Mouse (Mus musculus) heart, embryonic 14.5 days (tissue): ENCODE results near the gene Rpa2. TPM values are rescaled to one million over a fixed set of nuclear protein-coding genes. Genes with fewer than 3 reads are reported as not detected.
"Not testable (repeated sequence)": the region's sequence is repeated elsewhere in the genome, so short reads cannot be mapped to it uniquely, and the experiment has no call there.

Experiments
- ATAC-seq: fragments of 200-750 bp; cut with Nextera tagmentation; 2 replicates; pipeline ENCODE4 v1.8.0; 2017; ENCODE audit warnings: low read depth, moderate TSS enrichment; ENCODE audit not compliant: insufficient number of reproducible peaks, insufficient read depth, low FRiP score
- H3K27ac ChIP-seq, 2 experiments: fragments of 200-500 bp in 1 of 2; fragments of 300-500 bp in 1 of 2; sonication (generic) in 1 of 2; replicated peaks in 1 of 2; 2 replicates each; pipeline ENCODE4 v1.5.1; 2012 to 2014; ENCODE audit warnings: low read depth in 2 of 2, low read length in 2 of 2, control low read depth in 1 of 2, mild to moderate bottlenecking in 1 of 2, mixed read lengths in 1 of 2; ENCODE audit not compliant: control insufficient read depth in 1 of 2, insufficient read depth in 1 of 2
- H3K27me3 ChIP-seq: fragments of 300-500 bp; sonication (generic); 2 replicates; pipeline ENCODE4 v1.6.1; 2014; ENCODE audit warnings: mild to moderate bottlenecking, low read length, control low read depth; ENCODE audit not compliant: control insufficient read depth, insufficient read depth
- H3K36me3 ChIP-seq: fragments of 300-500 bp; sonication (generic); 2 replicates; pipeline ENCODE4 v1.6.1; 2014; ENCODE audit warnings: mild to moderate bottlenecking, control low read depth, low read length, mixed read lengths; ENCODE audit not compliant: control insufficient read depth, insufficient read depth
- H3K4me1 ChIP-seq, 2 experiments: fragments of 200-500 bp in 1 of 2; fragments of 300-500 bp in 1 of 2; sonication (generic) in 1 of 2; 2 replicates each; pipeline ENCODE4 v1.6.1; 2012 to 2014; ENCODE audit warnings: low read length in 2 of 2, control low read depth in 1 of 2, mixed read lengths in 1 of 2; ENCODE audit not compliant: control insufficient read depth in 2 of 2, insufficient read depth in 2 of 2
- H3K4me2 ChIP-seq: fragments of 300-500 bp; sonication (generic); 2 replicates; pipeline ENCODE4 v1.6.1; 2014; ENCODE audit warnings: mild to moderate bottlenecking, low read length
- H3K4me3 ChIP-seq, 2 experiments: fragments of 200-500 bp in 1 of 2; fragments of 300-500 bp in 1 of 2; sonication (generic) in 1 of 2; 2 replicates each; pipeline ENCODE4 v1.5.1; 2012 to 2014; ENCODE audit warnings: low read length in 2 of 2, mild to moderate bottlenecking in 2 of 2, control low read depth in 1 of 2, low read depth in 1 of 2, moderate library complexity in 1 of 2; ENCODE audit not compliant: control insufficient read depth in 1 of 2, insufficient read depth in 1 of 2
- H3K9ac ChIP-seq: fragments of 300-500 bp; sonication (generic); 2 replicates; pipeline ENCODE4 v1.6.1; 2014; ENCODE audit warnings: mild to moderate bottlenecking, low read length
- H3K9me3 ChIP-seq: fragments of 300-500 bp; sonication (generic); 2 replicates; pipeline ENCODE4 v1.6.1; 2016; ENCODE audit warnings: low read length, control low read depth; ENCODE audit not compliant: control insufficient read depth
- WGBS: fragments of 180-500 bp; shearing (Covaris S2); extraction: QIAGEN DNeasy Blood & Tissue Kit; methylation state at CpG from one replicate; pipeline ENCODE4 v1.1.7; 2014; 5-methylcytosine and 5-hydroxymethylcytosine counted together
- polyA plus RNA-seq: library from polyadenylated mRNA; unstranded; fragments of >200 nt; fragmentation: Nextera tagmentation; extraction: Ambion mirVana; gene quantifications from 2 replicates; pipeline ENCODE4 v1.2.1, GENCODE M21; 2014

The Rpa2 gene
- polyA plus RNA-seq, 1 experiment from 2014 or later: 74.3 TPM

- Histone ChIP-seq H3K9me3 (no peaks in the 10 kb centered on the region), H3K4me1 (peaks cover 0 to 3% of the 10 kb centered on the region in 2 experiments; a peak in 2 of 4 replicates), H3K27ac (no peak overlapping the region), H3K9ac (no peak overlapping the region), H3K4me2 (no peak overlapping the region), H3K27me3 (no peaks in the 10 kb centered on the region), H3K4me3 (no peak overlapping the region), H3K36me3 (no peaks in the 10 kb centered on the region)
- 78% methylated on average over 6 of the region's 6 CpGs for WGBS
- no peak for ATAC-seq
Measured at GRCm38 (mm10) chr4:132749258-132749982, 18.7 kb upstream of the Rpa2 start.

- H3K9me3 ChIP-seq: no peaks in the 10 kb centered on the region
- 45% methylated on average over 6 of the region's 6 CpGs for WGBS
- no peak overlapping the region for H3K4me3 ChIP-seq
- H3K36me3 ChIP-seq: no peaks in the 10 kb centered on the region
- peaks cover 7% of the 10 kb centered on the region; the same call in 1 of the 2 replicates for H3K27me3 ChIP-seq
- H3K27ac ChIP-seq: no peak overlapping the region
- no peak overlapping the region for H3K9ac ChIP-seq
- no peak for ATAC-seq
- no peak overlapping the region for H3K4me2 ChIP-seq
- H3K4me1 ChIP-seq: peaks cover 0 to 4% of the 10 kb centered on the region in 2 experiments; a peak in 2 of 4 replicates
Measured at GRCm38 (mm10) chr4:132752992-132753391, 15.1 kb upstream of the Rpa2 start.

- peaks cover 0 to 4% of the 10 kb centered on the region in 2 experiments; a peak in 2 of 4 replicates for H3K4me1 ChIP-seq
- H3K4me3 ChIP-seq: peak within 1 kb of the TSS; percentile 51 to 54
- H3K27ac ChIP-seq: no peak within 1 kb of the TSS
- no peaks in the 10 kb centered on the region for H3K36me3 ChIP-seq
- peak; percentile 69; the same call in 1 of the 2 replicates for ATAC-seq
- H3K27me3 ChIP-seq: peaks cover 9% of the 10 kb centered on the region; the same call in 1 of the 2 replicates
- WGBS: under 1% methylated on average over 22 of the region's 22 CpGs
- peak within 1 kb of the TSS; percentile 98 for H3K4me2 ChIP-seq
- H3K9ac ChIP-seq: peak within 1 kb of the TSS; percentile 74
- no peaks in the 10 kb centered on the region for H3K9me3 ChIP-seq
Measured at GRCm38 (mm10) chr4:132756974-132757373, 11.2 kb upstream of the Rpa2 start, which contains the start of gene Smpdl3b. Gene Smpdl3b (minus strand): TSS chr4:132757252.

- Histone ChIP-seq H3K36me3 (no peaks in the 10 kb centered on the region), H3K9me3 (no peaks in the 10 kb centered on the region), H3K27ac (no peak overlapping the region), H3K4me3 (no peak overlapping the region), H3K4me2 (peak overlapping the region; percentile 98), H3K9ac (no peak overlapping the region), H3K27me3 (peaks cover 9% of the 10 kb centered on the region; the same call in 1 of the 2 replicates), H3K4me1 (peaks cover 0 to 4% of the 10 kb centered on the region in 2 experiments; a peak in 2 of 4 replicates)
- WGBS: 65% methylated on average over 7 of the region's 7 CpGs
- ATAC-seq: no peak
Measured at GRCm38 (mm10) chr4:132757633-132758351, 10.3 kb upstream of the Rpa2 start.

DNA sequence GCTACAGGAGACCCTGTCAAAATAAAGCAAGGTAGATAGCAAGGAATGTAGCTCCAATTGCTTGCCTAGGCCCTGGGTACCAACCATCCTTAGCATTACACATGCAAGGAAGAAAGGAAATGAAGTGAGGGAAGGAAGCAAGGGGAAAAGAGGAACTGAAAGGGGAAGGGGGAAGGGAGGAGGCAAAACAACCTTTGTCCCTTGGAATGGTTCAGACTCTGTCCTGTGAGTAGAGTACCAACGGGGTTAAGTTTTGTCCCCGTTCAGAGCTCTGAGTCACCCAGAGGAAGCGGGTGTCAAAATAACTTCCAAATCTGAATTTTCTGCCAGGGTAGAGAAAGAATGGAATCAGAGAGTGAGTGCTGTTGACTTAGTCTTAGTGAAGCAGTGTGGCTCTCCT lies 7.8 kb upstream of the Rpa2 start:
- H3K27ac ChIP-seq: no peak overlapping the region
- H3K4me2 ChIP-seq: no peak overlapping the region
- peaks cover 9% of the 10 kb centered on the region; the same call in 1 of the 2 replicates for H3K27me3 ChIP-seq
- H3K36me3 ChIP-seq: no peaks in the 10 kb centered on the region
- no peaks in the 10 kb centered on the region for H3K9me3 ChIP-seq
- no peak overlapping the region for H3K9ac ChIP-seq
- H3K4me1 ChIP-seq: peaks cover 0 to 4% of the 10 kb centered on the region in 2 experiments; a peak in 2 of 4 replicates
- 57% methylated on average over 3 of the region's 3 CpGs for WGBS
- H3K4me3 ChIP-seq: no peak overlapping the region
- ATAC-seq: no peak

DNA sequence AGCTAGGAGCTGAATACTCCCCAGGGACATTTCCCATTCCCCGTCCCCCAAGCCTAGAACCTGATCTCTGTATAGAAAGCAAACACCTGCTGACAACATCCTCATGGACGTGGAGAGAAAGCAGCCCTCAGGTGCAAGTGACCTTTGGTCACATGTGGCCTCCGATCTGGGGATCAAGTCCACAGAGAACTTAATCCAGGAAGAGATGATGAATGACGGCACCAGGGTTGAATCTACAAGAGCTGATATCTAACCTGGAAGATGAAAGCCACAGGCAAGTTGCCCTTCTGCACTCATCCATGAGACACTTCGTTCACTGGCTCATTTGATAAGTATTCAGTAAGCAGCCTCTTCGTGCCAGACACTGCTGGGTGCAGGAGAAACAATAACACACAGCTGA lies 5.5 kb upstream of the Rpa2 start:
- Histone ChIP-seq H3K36me3 (no peaks in the 10 kb centered on the region), H3K9me3 (no peaks in the 10 kb centered on the region), H3K4me2 (no peak overlapping the region), H3K4me1 (no peaks in the 10 kb centered on the region), H3K27me3 (peaks cover 6% of the 10 kb centered on the region; the same call in 1 of the 2 replicates), H3K4me3 (no peak overlapping the region), H3K9ac (no peak overlapping the region), H3K27ac (no peak overlapping the region)
- ATAC-seq: no peak
- WGBS: 60% methylated on average over 6 of the region's 6 CpGs

DNA sequence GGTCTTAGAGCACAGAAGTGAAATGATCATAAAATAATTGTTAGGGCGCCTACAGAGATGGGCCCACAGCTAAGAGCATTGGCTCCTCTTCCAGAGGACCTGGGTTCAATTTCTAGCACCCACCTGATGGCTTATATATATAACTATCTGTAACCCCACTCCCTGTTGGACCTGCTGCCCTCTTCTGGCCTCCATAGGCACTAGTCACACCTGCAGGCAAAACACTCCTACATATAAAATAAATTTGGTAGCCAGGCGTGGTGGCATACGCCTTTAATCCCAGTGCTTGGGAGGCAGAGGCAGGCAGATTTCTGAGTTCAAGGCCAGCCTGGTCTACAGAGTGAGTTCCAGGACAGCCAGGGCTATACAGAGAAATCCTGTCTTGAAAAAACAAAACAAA lies 5.0 kb upstream of the Rpa2 start:
- not testable (repeated sequence) for H3K9ac ChIP-seq, H3K27me3 ChIP-seq, H3K4me3 ChIP-seq, H3K36me3 ChIP-seq, H3K4me1 ChIP-seq, ATAC-seq, H3K4me2 ChIP-seq, H3K27ac ChIP-seq, H3K9me3 ChIP-seq
- 76% methylated on average over 3 of the region's 3 CpGs for WGBS
